Mouse (Mus musculus) lung, embryonic 15.5 days (tissue): ENCODE results near the gene Hmgcl. TPM values are rescaled to one million over a fixed set of nuclear protein-coding genes. Genes with fewer than 3 reads are reported as not detected.
"Not testable (repeated sequence)": the region's sequence is repeated elsewhere in the genome, so short reads cannot be mapped to it uniquely, and the experiment has no call there.

Source experiments
- ATAC-seq: fragments of 200-750 bp; cut with Nextera tagmentation; 2 replicates; pipeline ENCODE4 v1.8.0; 2017; ENCODE audit warnings: moderate number of reproducible peaks, borderline replicate concordance; ENCODE audit not compliant: low FRiP score, low TSS enrichment; ENCODE audit errors: extremely low read depth
- H3K27ac ChIP-seq: fragments of 300-500 bp; sonication (generic); 2 replicates; pipeline ENCODE4 v1.5.1; 2015; ENCODE audit warnings: moderate library complexity, mild to moderate bottlenecking, inconsistent platforms
- H3K27me3 ChIP-seq: fragments of 300-500 bp; sonication (generic); 2 replicates; pipeline ENCODE4 v1.6.1; 2015; ENCODE audit warnings: inconsistent platforms
- H3K36me3 ChIP-seq: fragments of 300-500 bp; sonication (generic); 2 replicates; pipeline ENCODE4 v1.6.1; 2015; ENCODE audit warnings: inconsistent platforms
- H3K4me1 ChIP-seq: fragments of 300-500 bp; sonication (generic); 2 replicates; pipeline ENCODE4 v1.6.1; 2015; ENCODE audit warnings: inconsistent platforms
- H3K4me2 ChIP-seq: fragments of 300-500 bp; sonication (generic); 2 replicates; pipeline ENCODE4 v1.6.1; 2015; ENCODE audit warnings: inconsistent platforms, mild to moderate bottlenecking, moderate library complexity
- H3K4me3 ChIP-seq: fragments of 300-500 bp; sonication (generic); 2 replicates; pipeline ENCODE4 v1.5.1; 2015; ENCODE audit warnings: mild to moderate bottlenecking, inconsistent platforms
- H3K9ac ChIP-seq: fragments of 300-500 bp; sonication (generic); 2 replicates; pipeline ENCODE4 v1.6.1; 2015; ENCODE audit warnings: inconsistent platforms
- H3K9me3 ChIP-seq: fragments of 300-500 bp; sonication (generic); 2 replicates; pipeline ENCODE4 v1.6.1; 2016; ENCODE audit warnings: inconsistent platforms
- WGBS: fragments of 180-500 bp; shearing (Covaris S2); methylation state at CpG from one replicate; pipeline ENCODE4 v1.1.7; 2015; 5-methylcytosine and 5-hydroxymethylcytosine counted together
- polyA plus RNA-seq: library from polyadenylated mRNA; unstranded; fragments of >200 nt; fragmentation: Nextera tagmentation; extraction: Ambion mirVana; gene quantifications from 2 replicates; pipeline ENCODE4 v1.2.1, GENCODE M21; 2015

The Hmgcl gene
- polyA plus RNA-seq, 1 experiment from 2014 or later = 76.1 TPM

GRCm38 (mm10) chr4:135929828-135930227 is 16.4 kb upstream of the Hmgcl start:
- 84% methylated on average over 9 of the region's 9 CpGs for WGBS
- H3K9ac ChIP-seq = no peak overlapping the region
- H3K9me3 ChIP-seq = no peaks in the 10 kb centered on the region
- H3K27ac ChIP-seq = no peak overlapping the region
- ATAC-seq = no peak
- no peaks in the 10 kb centered on the region for H3K4me1 ChIP-seq
- H3K4me2 ChIP-seq = no peak overlapping the region
- no peaks in the 10 kb centered on the region for H3K27me3 ChIP-seq
- H3K36me3 ChIP-seq = peaks cover 15% of the 10 kb centered on the region
- no peak overlapping the region for H3K4me3 ChIP-seq

DNA sequence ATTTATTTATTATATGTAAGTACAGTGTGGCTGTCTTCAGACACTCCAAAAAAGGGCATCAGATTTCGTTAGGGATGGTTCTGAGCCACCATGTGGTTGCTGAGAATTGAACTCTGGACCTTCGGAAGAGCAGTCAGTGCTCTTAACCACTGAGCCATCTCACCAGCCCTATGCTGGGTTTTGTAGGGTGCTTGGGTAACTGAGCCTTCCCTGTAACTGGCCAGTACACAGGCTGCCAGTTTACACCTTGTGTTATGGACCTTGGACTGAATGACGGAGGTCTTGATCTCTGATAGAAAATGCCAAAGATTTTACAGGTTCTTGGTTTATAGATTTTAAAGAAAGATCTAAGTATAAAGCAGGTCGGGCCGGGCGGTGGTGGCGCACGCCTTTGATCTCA is 16.0 kb upstream of the Hmgcl start:
- 90% methylated on average over 8 of the region's 8 CpGs for WGBS

DNA sequence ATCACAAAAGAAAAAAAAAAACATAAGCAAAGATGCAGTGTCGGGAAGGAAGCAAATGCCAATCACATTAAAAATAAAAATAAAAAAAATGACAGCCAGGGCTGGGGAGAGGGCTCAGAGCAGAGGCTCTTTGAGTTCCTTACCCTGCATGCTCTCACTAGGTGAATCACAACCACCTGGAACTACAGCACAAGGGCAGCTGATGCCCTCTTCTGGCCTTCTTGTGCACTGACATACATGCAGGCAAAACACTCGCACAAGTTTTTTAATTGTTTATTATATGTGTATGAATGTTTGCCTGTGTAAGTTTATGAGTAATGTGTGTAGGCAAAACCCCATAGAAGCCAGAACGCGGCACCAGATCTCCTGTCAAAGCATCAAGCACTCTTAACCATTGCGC is 14.4 kb upstream of the Hmgcl start:
- no peak overlapping the region for H3K9ac ChIP-seq
- H3K9me3 ChIP-seq = no peaks in the 10 kb centered on the region
- peaks cover 19% of the 10 kb centered on the region for H3K36me3 ChIP-seq
- 57% methylated on average over 5 of the region's 5 CpGs for WGBS
- no peak overlapping the region for H3K4me2 ChIP-seq
- no peaks in the 10 kb centered on the region for H3K4me1 ChIP-seq
- H3K4me3 ChIP-seq = no peak overlapping the region
- no peak overlapping the region for H3K27ac ChIP-seq
- no peak for ATAC-seq
- H3K27me3 ChIP-seq = no peaks in the 10 kb centered on the region

More for the DNA sequence above, 16.0 kb upstream of the Hmgcl start:
- Histone ChIP-seq H3K4me1 (no peaks in the 10 kb centered on the region), H3K36me3 (peaks cover 15% of the 10 kb centered on the region), H3K27me3 (no peaks in the 10 kb centered on the region), H3K9ac (no peak overlapping the region), H3K4me3 (no peak overlapping the region), H3K27ac (no peak overlapping the region), H3K4me2 (no peak overlapping the region), H3K9me3 (no peaks in the 10 kb centered on the region)
- no peak for ATAC-seq

- Histone ChIP-seq H3K36me3 (peaks cover 23% of the 10 kb centered on the region), H3K9ac (no peak overlapping the region), H3K4me3 (no peak overlapping the region), H3K4me2 (no peak overlapping the region), H3K4me1 (no peaks in the 10 kb centered on the region), H3K9me3 (no peaks in the 10 kb centered on the region), H3K27ac (no peak overlapping the region), H3K27me3 (no peaks in the 10 kb centered on the region)
- 55% methylated on average over 12 of the region's 12 CpGs for WGBS
- ATAC-seq = no peak
Observed at GRCm38 (mm10) chr4:135934708-135935500, 11.3 kb upstream of the Hmgcl start.

- no peaks in the 10 kb centered on the region for H3K9me3 ChIP-seq
- peaks cover 21% of the 10 kb centered on the region for H3K36me3 ChIP-seq
- no peak overlapping the region for H3K9ac ChIP-seq
- WGBS = 49% methylated on average over 5 of the region's 5 CpGs
- no peaks in the 10 kb centered on the region for H3K27me3 ChIP-seq
- H3K27ac ChIP-seq = no peak overlapping the region
- no peak for ATAC-seq
- H3K4me3 ChIP-seq = no peak overlapping the region
- H3K4me2 ChIP-seq = no peak overlapping the region
- no peaks in the 10 kb centered on the region for H3K4me1 ChIP-seq
Observed at GRCm38 (mm10) chr4:135935502-135935901, 10.7 kb upstream of the Hmgcl start.

- Histone ChIP-seq H3K9ac (no peak overlapping the region), H3K4me2 (no peak overlapping the region), H3K27ac (no peak overlapping the region), H3K4me3 (no peak overlapping the region), H3K4me1 (peaks cover 6% of the 10 kb centered on the region; the same call in 1 of the 2 replicates), H3K9me3 (no peaks in the 10 kb centered on the region), H3K27me3 (no peaks in the 10 kb centered on the region), H3K36me3 (peaks cover 23% of the 10 kb centered on the region)
- ATAC-seq = no peak
- 81% methylated on average over 7 of the region's 7 CpGs for WGBS
Observed at GRCm38 (mm10) chr4:135938858-135939257, 7.4 kb upstream of the Hmgcl start.

GRCm38 (mm10) chr4:135941026-135941425 is 5.2 kb upstream of the Hmgcl start:
- not testable (repeated sequence) for H3K9me3 ChIP-seq, ATAC-seq, H3K4me2 ChIP-seq, H3K9ac ChIP-seq, H3K27me3 ChIP-seq, H3K4me3 ChIP-seq, H3K27ac ChIP-seq
- peaks cover 10% of the 10 kb centered on the region for H3K4me1 ChIP-seq
- peaks cover 13% of the 10 kb centered on the region for H3K36me3 ChIP-seq
- WGBS = 81% methylated on average over 8 of the region's 8 CpGs

GRCm38 (mm10) chr4:135942193-135942592 is 4.1 kb upstream of the Hmgcl start:
- ATAC-seq = no peak
- no peak overlapping the region for H3K27ac ChIP-seq
- no peaks in the 10 kb centered on the region for H3K9me3 ChIP-seq
- 72% methylated on average over 6 of the region's 6 CpGs for WGBS
- no peak overlapping the region for H3K4me2 ChIP-seq
- no peak overlapping the region for H3K9ac ChIP-seq
- no peak overlapping the region for H3K4me3 ChIP-seq
- H3K36me3 ChIP-seq = peaks cover 13% of the 10 kb centered on the region
- no peaks in the 10 kb centered on the region for H3K27me3 ChIP-seq
- peaks cover 15% of the 10 kb centered on the region for H3K4me1 ChIP-seq

DNA sequence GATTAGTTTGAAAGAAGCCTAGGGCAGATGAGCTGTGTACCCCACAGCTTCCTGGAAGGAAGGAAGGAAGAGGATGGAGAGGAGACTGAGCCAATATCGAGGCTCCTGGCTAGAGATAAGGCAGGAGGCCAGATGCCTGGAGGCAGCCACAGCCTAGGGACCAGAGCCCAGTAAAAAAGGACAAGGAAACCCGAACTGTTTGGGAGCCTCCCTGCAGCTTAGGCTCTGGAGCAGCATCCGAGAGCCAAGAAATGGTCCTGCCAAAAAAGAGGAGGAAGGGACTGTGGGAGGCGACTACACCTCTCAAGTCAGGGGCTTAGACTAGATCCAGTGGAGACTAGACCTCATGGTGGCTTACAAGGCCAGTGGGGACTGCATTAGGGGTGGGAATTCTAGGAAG is 2.9 kb upstream of the Hmgcl start:
- WGBS = 41% methylated on average over 4 of the region's 4 CpGs
- Histone ChIP-seq H3K9me3 (no peaks in the 10 kb centered on the region), H3K9ac (no peak overlapping the region), H3K27me3 (no peaks in the 10 kb centered on the region), H3K36me3 (peaks cover 8% of the 10 kb centered on the region; the same call in 1 of the 2 replicates), H3K27ac (no peak overlapping the region), H3K4me2 (no peak overlapping the region), H3K4me3 (no peak overlapping the region), H3K4me1 (peaks cover 20% of the 10 kb centered on the region)
- ATAC-seq = no peak

GRCm38 (mm10) chr4:135945706-135946105 is 542 bp upstream of the Hmgcl start:
- H3K4me1 ChIP-seq = peaks cover 29% of the 10 kb centered on the region
- no peaks in the 10 kb centered on the region for H3K27me3 ChIP-seq
- peaks cover 4% of the 10 kb centered on the region; the same call in 1 of the 2 replicates for H3K36me3 ChIP-seq
- WGBS = 71% methylated on average over 10 of the region's 10 CpGs
- no peaks in the 10 kb centered on the region for H3K9me3 ChIP-seq
- peak overlapping the region; percentile 64 for H3K9ac ChIP-seq
- peak overlapping the region; percentile 79 for H3K4me3 ChIP-seq
- peak overlapping the region; percentile 63 for H3K27ac ChIP-seq
- peak overlapping the region; percentile 85 for H3K4me2 ChIP-seq
- ATAC-seq = no peak

DNA sequence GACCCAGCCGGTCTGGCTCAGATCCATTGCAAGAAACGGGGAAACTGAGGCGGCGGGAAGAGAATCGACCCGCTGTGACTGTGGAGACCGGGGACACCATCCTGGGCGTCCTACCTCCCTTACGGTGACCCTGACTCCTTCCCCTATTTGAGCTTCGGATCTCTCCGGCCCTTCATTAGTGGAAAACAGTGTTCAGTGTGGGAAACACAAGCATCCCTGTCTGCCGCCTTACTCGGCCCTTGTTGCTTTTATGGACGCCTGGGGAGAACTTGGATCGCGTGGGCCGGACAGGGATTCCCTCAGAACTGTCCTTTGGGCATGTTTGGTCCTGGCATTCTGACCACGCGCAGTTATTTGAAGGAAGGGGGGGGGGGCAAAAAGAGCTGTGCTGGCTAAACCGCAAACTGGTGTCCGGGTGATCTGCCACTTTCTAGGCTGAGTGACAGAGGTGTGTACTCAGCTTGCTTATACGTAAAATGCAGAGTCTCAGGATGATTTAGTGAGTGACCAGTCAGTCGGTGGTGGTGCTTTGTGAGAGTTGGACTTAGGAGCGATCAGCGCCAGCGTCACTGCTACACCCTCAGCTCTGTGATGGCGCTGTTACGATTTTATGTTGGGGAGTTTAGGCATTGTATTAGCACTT is 532 bp downstream of the Hmgcl start:
- Histone ChIP-seq H3K4me2 (peak overlapping the region; percentile 85), H3K9me3 (no peaks in the 10 kb centered on the region), H3K27ac (peak overlapping the region; percentile 65), H3K36me3 (peaks cover 11% of the 10 kb centered on the region), H3K4me3 (peak overlapping the region; percentile 79), H3K4me1 (peaks cover 29% of the 10 kb centered on the region), H3K9ac (peak overlapping the region; percentile 64), H3K27me3 (no peaks in the 10 kb centered on the region)
- peak; percentile 30 for ATAC-seq
- WGBS = 2% methylated on average over 28 of the region's 28 CpGs

DNA sequence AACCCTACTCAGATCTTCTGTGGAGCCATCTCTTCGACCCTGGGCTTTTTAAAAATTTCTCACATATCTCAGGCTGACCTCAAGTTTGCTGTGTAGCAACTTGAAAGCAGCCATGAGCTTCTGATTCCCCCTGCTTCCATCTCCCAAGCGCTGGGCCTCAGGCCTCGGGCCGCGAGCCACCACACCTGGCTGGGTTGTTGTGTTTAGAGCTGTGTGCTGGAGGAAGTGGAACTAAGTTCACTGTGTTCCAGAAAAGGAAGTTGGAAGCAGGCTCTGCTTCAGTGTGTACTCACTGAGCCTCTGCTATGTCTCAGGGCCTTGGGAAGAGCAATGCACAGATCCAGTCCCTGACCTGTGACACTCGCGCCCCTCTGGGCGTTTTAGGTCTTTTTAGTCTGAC is 1.9 kb downstream of the Hmgcl start:
- Histone ChIP-seq H3K9ac (no peak overlapping the region), H3K4me2 (no peak overlapping the region), H3K4me3 (no peak overlapping the region), H3K9me3 (no peaks in the 10 kb centered on the region), H3K27ac (no peak overlapping the region), H3K36me3 (peaks cover 19% of the 10 kb centered on the region), H3K27me3 (no peaks in the 10 kb centered on the region), H3K4me1 (peaks cover 29% of the 10 kb centered on the region)
- 85% methylated on average over 8 of the region's 8 CpGs for WGBS
- no peak for ATAC-seq
